Mouse (Mus musculus) liver, adult 10 weeks (tissue): ENCODE results near the gene Rpl18. TPM values are rescaled to one million over a fixed set of nuclear protein-coding genes. Genes with fewer than 3 reads are reported as not detected.

ENCODE experiments used
- polyA plus RNA-seq: library from polyadenylated mRNA; stranded (reverse); fragments of 350-450 nt; fragmentation: Illumina TruSeq; extraction: RNeasy Lipid Tissue Mini Kit (QIAGEN cat#74804); gene quantifications from one replicate; pipeline ENCODE4 v1.2.3, GENCODE M21; 2014; ENCODE audit warnings: low read depth, low replicate concordance

Gene Rpl18
- 8.0 TPM for polyA plus RNA-seq

GRCm38 (mm10) chr7:45715090-45715708 is at the start of gene Rpl18:
TSS of gene Rpl18 (plus strand) at chr7:45715457.

GRCm38 (mm10) chr7:45666161-45666560 is 49.1 kb upstream of the Rpl18 start, which contains the start of gene Fut2:
TSS of gene Fut2 (minus strand) at chr7:45666394.

GRCm38 (mm10) chr7:45683396-45684050 is 31.7 kb upstream of the Rpl18 start, which contains the start of gene Ntn5:
TSS of gene Ntn5 (plus strand) at chr7:45684022.

GRCm38 (mm10) chr7:45693921-45694591 is 21.2 kb upstream of the Rpl18 start, which contains the start of gene Sec1:
TSS of gene Sec1 (minus strand) at chr7:45694402.

GRCm38 (mm10) chr7:45699523-45700141 is 15.6 kb upstream of the Rpl18 start, which contains the start of gene Car11:
TSS of gene Car11 (plus strand) at chr7:45699843.

GRCm38 (mm10) chr7:45704730-45705442 is 10.4 kb upstream of the Rpl18 start, which contains the start of gene Dbp:
TSS of gene Dbp (plus strand) at chr7:45705088.

GRCm38 (mm10) chr7:45717918-45718297 is 2.7 kb downstream of the Rpl18 start, which contains the start of gene Sphk2:
TSS of gene Sphk2 (minus strand) at chr7:45718002.

GRCm38 (mm10) chr7:45720413-45721233 is 5.4 kb downstream of the Rpl18 start, which contains the start of gene Fam83e:
TSS of gene Fam83e (plus strand) at chr7:45721212.

GRCm38 (mm10) chr7:45725713-45726112 is 10.5 kb downstream of the Rpl18 start, which contains the start of gene Spaca4:
TSS of gene Spaca4 (minus strand) at chr7:45725813.

Other genes with a start within 250 kb of the Rpl18 start
- gene Bax, start 248.6 kb upstream of the Rpl18 start, polyA plus RNA-seq = 0.79 TPM
- gene Tulp2, start 233.6 kb upstream of the Rpl18 start, polyA plus RNA-seq = not detected
- not detected for gene Gm45808, start 228.6 kb upstream of the Rpl18 start, polyA plus RNA-seq
- 85.8 TPM for gene Dhdh, start 226.7 kb upstream of the Rpl18 start, polyA plus RNA-seq
- 38.2 TPM for gene Nucb1, start 205.1 kb upstream of the Rpl18 start, polyA plus RNA-seq
- 0.95 TPM for gene Ppp1r15a, start 189.2 kb upstream of the Rpl18 start, polyA plus RNA-seq
- not detected for gene Plekha4, start 189.1 kb upstream of the Rpl18 start, polyA plus RNA-seq
- gene Hsd17b14, start 160.6 kb upstream of the Rpl18 start, polyA plus RNA-seq = not detected
- gene Bcat2, start 145.3 kb upstream of the Rpl18 start, polyA plus RNA-seq = 3.7 TPM
- gene Fgf21, start 100.0 kb upstream of the Rpl18 start, polyA plus RNA-seq = not detected
- gene Fut1, start 98.2 kb upstream of the Rpl18 start, polyA plus RNA-seq = not detected
- gene Izumo1, start 93.6 kb upstream of the Rpl18 start, polyA plus RNA-seq = not detected
- not detected for gene Rasip1, start 88.0 kb upstream of the Rpl18 start, polyA plus RNA-seq
- not detected for gene Mamstr, start 75.5 kb upstream of the Rpl18 start, polyA plus RNA-seq
- gene Fut2, start 49.1 kb upstream of the Rpl18 start, polyA plus RNA-seq = not detected
- gene Ntn5, start 31.4 kb upstream of the Rpl18 start, polyA plus RNA-seq = not detected
- not detected for gene Sec1, start 21.1 kb upstream of the Rpl18 start, polyA plus RNA-seq
- not detected for gene Car11, start 15.6 kb upstream of the Rpl18 start, polyA plus RNA-seq
- 2.3 TPM for gene Dbp, start 10.4 kb upstream of the Rpl18 start, polyA plus RNA-seq
- gene Sphk2, start 2.5 kb downstream of the Rpl18 start, polyA plus RNA-seq = 1.6 TPM
- not detected for gene Fam83e, start 5.8 kb downstream of the Rpl18 start, polyA plus RNA-seq
- not detected for gene Spaca4, start 10.4 kb downstream of the Rpl18 start, polyA plus RNA-seq
- not detected for gene Lmtk3, start 68.3 kb downstream of the Rpl18 start, polyA plus RNA-seq
- gene Sult2b1, start 69.2 kb downstream of the Rpl18 start, polyA plus RNA-seq = not detected
- 9.5 TPM for gene Cyth2, start 99.1 kb downstream of the Rpl18 start, polyA plus RNA-seq
- not detected for gene Kcnj14, start 109.3 kb downstream of the Rpl18 start, polyA plus RNA-seq
- gene Grwd1, start 115.5 kb downstream of the Rpl18 start, polyA plus RNA-seq = 0.66 TPM
- gene Kdelr1, start 157.3 kb downstream of the Rpl18 start, polyA plus RNA-seq = 63.8 TPM
- not detected for gene Grin2d, start 162.9 kb downstream of the Rpl18 start, polyA plus RNA-seq
- gene Syngr4, start 181.3 kb downstream of the Rpl18 start, polyA plus RNA-seq = not detected
- gene Tmem143, start 181.5 kb downstream of the Rpl18 start, polyA plus RNA-seq = 2.9 TPM
- not detected for gene Emp3, start 205.9 kb downstream of the Rpl18 start, polyA plus RNA-seq
- not detected for gene Ccdc114, start 208.6 kb downstream of the Rpl18 start, polyA plus RNA-seq